Mouse (Mus musculus): ENCODE data around the gene Phip. TPM values are rescaled to one million over a fixed set of nuclear protein-coding genes. Genes with fewer than 3 reads are reported as not detected.

Phip gene
- polyA plus RNA-seq, 1 experiment = 8.2 TPM

DNA sequence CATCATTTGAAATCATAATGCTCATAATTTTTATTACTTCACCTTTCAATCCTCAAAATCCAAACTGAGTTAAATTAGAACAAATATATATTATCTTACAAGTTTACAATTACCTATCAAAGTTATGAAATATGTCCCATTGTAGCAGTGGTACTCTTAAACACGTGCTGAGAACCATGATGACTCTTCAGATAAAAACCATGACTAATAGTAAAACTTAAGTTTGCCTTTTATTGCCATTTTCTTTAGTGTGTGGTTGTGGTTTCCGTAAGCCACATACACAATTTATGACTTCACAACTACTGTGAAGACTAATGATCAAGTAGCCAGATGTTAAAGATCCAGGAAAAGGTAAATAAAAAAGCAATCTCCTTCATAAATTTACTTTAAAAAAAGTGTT is 14.0 kb downstream of the Phip start:
- no peak overlapping the region for H3K27ac ChIP-seq (replicated peaks; ENCODE audit: low read depth, low read length)
- H3K4me1 ChIP-seq (ENCODE audit: control insufficient read depth, insufficient read depth, insufficient read length, low read length) = no peaks in the 10 kb centered on the region
- H3K4me3 ChIP-seq (ENCODE audit: insufficient read depth, low read depth, low read length) = no peak overlapping the region

DNA sequence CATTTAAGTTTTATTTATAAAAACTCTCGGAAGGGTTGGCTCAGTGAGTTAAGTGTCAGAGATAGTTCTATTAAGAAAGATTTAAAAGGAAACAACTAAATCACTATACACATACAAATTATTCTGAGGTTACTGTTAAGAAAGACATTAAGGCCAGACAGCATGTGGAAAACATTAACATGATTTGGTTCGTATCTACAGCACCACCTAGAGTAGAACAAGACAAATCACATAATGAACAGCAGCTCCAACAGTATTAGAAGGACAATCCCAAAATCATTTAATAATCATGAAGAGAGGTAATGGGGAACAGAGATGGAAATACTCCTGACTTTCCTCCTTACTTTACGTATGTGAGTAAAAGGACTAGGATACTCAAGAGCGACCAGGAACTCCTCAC is 20.0 kb downstream of the Phip start:
- Histone ChIP-seq H3K4me1 (ENCODE audit: control insufficient read depth, insufficient read depth, insufficient read length, low read length) (no peaks in the 10 kb centered on the region), H3K27ac (replicated peaks; ENCODE audit: low read depth, low read length) (no peak overlapping the region), H3K4me3 (ENCODE audit: insufficient read depth, low read depth, low read length) (no peak overlapping the region)

DNA sequence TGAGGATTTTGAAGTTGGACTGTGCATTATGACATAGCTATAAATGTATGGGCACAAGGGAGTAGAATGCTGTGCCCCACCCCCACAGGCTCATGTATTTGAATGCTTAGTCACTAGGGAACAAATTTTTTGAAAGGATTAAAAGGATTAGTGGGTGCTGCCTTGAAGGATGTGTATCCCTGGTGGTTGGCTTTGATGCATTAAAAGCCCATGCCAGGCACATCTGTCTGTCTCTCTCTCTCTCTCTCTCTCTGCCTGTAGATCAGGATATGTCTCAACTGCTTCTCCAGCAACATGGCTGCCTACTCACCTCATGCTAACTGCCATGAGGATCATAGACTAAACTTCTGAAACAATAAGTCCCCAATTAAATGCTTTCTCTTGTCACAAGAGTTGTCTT is 23.0 kb downstream of the Phip start:
- no peak overlapping the region for H3K27ac ChIP-seq (replicated peaks; ENCODE audit: low read depth, low read length)
- no peak overlapping the region for H3K4me3 ChIP-seq (ENCODE audit: insufficient read depth, low read depth, low read length)
- no peaks in the 10 kb centered on the region for H3K4me1 ChIP-seq (ENCODE audit: control insufficient read depth, insufficient read depth, insufficient read length, low read length)

DNA sequence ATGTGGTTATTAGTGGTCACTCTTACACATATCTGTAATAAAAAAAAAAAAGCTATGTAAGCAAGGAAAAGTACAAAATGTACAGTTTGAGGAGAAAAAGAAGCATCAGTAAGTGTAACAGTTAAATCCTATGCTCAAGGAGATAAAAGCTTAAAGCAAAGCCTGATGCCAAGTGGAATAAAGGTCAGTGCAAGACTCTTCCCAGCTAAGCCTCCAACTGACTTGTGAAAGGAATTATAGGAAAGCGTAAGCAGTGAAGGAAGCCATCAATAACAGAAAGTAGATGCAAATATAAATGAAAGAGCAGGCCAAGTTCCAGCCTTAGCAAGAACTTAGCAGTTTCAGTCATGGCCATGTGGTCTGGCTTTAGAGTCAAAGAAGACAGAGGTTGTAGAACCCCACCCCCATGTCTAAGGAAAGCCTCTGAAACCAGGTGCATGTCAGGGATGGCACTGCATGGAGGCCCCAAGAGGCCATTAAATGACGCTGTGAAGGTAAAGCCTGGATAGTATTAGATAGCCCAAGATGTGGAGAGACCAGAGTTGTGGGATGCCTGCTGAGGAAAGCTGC is 23.8 kb downstream of the Phip start:
- Histone ChIP-seq H3K4me3 (ENCODE audit: insufficient read depth, low read depth, low read length) (no peak overlapping the region), H3K4me1 (ENCODE audit: control insufficient read depth, insufficient read depth, insufficient read length, low read length) (no peaks in the 10 kb centered on the region), H3K27ac (replicated peaks; ENCODE audit: low read depth, low read length) (no peak overlapping the region)

DNA sequence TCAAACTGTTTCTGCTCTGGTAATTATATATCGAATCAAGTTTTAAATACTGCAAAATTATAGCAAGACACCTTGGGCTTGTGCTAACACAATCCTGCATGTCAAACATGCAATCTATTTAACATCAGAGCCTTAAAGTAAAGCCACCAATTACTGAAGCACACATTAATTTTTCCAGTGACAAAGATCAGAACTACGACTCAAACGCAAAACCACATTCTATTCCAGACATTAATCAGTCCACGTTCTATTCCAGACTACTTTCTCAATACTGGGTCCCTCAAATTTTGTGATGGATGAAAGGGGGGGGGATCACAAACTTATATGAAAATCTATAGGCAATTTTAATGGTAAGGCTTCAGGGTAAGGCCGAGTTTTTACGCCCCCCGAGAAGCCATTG is 68.1 kb downstream of the Phip start:
- no peak overlapping the region for H3K4me3 ChIP-seq (ENCODE audit: insufficient read depth, low read depth, low read length)
- no peaks in the 10 kb centered on the region for H3K4me1 ChIP-seq (ENCODE audit: control insufficient read depth, insufficient read depth, insufficient read length, low read length)
- H3K27ac ChIP-seq (replicated peaks; ENCODE audit: low read depth, low read length) = no peak overlapping the region

DNA sequence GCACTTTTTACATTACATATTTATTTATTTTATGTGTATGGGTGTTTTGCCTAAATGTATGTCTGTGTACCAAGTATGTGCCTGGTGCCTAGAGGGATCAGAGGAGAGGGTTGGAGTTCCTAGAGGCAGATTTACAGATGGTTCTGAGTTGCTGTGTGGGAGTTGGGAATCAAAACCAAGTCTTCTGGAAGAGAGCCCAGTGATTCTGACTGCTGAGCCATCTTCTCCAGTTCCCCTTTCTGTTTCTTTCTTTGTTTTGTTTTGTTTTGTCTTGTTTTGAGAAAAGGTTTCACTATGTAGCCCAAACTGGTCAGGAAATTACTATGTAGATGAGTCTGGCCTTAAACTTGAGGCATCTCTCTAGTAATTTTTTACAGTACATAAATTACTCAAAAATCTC is 86.7 kb downstream of the Phip start:
- H3K4me3 ChIP-seq (ENCODE audit: insufficient read depth, low read depth, low read length) = no peak overlapping the region
- H3K4me1 ChIP-seq (ENCODE audit: control insufficient read depth, insufficient read depth, insufficient read length, low read length) = no peaks in the 10 kb centered on the region
- no peak overlapping the region for H3K27ac ChIP-seq (replicated peaks; ENCODE audit: low read depth, low read length)

DNA sequence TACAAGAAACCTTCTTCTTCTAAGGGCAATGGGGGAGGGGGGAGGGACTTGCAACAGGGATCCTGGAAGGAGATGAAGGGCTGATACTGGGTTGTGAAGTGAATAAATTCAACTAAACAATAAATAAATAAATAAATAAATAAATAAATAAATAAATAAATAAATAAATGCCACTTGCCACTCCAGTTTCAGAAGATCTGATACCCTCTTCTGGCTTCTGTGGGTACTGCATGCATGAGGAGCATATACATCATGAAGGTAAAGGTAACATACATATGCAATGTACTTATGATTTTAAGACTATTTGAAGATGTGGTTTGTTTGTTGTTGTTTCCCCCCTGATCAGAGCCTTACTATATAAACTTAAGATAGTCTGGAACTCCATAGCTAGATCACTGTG is 91.1 kb downstream of the Phip start:
- Histone ChIP-seq H3K4me1 (ENCODE audit: control insufficient read depth, insufficient read depth, insufficient read length, low read length) (no peaks in the 10 kb centered on the region), H3K4me3 (ENCODE audit: insufficient read depth, low read depth, low read length) (no peak overlapping the region), H3K27ac (replicated peaks; ENCODE audit: low read depth, low read length) (no peak overlapping the region)

DNA sequence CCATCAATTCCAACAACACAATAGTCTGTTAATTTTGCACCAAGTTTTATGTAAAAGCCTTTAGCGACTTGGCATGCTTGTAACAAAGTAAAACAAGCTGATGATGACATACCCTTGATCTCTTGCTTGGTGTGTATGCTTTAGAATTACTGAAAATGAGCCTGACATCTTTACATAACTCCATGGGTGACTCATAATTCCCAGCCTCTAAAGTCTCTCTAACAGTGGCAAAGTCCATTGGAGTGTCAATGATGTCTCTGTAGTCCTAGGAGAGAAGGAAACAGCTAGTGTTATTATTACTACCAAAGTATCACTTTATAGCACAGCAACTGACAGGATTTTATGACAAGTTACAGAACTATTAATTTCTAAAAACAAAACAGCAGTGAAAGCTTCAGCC is 98.2 kb downstream of the Phip start:
- Histone ChIP-seq H3K27ac (replicated peaks; ENCODE audit: low read depth, low read length) (no peak overlapping the region), H3K4me3 (ENCODE audit: insufficient read depth, low read depth, low read length) (no peak overlapping the region), H3K4me1 (ENCODE audit: control insufficient read depth, insufficient read depth, insufficient read length, low read length) (no peaks in the 10 kb centered on the region)

DNA sequence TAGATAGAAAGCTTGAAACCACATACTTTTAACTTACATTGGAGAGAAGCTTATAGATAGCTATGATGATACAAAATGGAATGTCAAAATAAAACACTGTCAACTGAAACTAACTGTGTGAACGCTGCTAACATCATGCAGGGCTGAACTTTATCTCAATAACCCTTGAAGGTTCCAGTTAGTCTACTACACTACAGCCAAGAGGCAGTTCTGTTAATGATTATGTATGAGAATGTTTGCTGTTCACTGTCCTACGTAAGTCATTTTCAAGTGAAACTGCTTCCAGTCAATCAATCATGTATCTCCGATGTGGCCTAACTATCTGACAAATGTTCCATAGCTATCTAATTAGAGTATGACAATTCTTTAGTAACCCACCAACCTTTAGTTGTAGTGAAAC is 107.6 kb downstream of the Phip start:
- Histone ChIP-seq H3K4me3 (ENCODE audit: insufficient read depth, low read depth, low read length) (no peak overlapping the region), H3K4me1 (ENCODE audit: control insufficient read depth, insufficient read depth, insufficient read length, low read length) (no peaks in the 10 kb centered on the region), H3K27ac (replicated peaks; ENCODE audit: low read depth, low read length) (no peak overlapping the region)

DNA sequence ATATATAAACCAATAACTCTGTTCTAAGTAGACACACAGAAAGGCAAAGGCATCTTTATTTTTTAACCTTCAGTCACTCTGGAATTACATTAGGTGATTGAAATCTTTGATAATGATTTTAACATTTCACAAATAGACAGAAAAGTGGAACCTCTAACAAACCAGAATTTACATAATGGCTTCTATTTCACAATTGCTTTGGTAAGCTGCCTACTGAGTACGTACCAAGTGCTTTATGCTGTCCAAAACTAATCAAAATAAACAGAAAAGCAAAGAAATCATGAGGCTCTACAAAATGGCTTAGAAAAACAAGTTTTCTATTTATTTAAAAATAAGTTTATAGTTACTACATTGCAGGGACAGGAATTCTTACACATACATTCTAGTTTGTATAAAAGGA is 109.2 kb downstream of the Phip start:
- no peak overlapping the region for H3K27ac ChIP-seq (replicated peaks; ENCODE audit: low read depth, low read length)
- H3K4me1 ChIP-seq (ENCODE audit: control insufficient read depth, insufficient read depth, insufficient read length, low read length) = no peaks in the 10 kb centered on the region
- H3K4me3 ChIP-seq (ENCODE audit: insufficient read depth, low read depth, low read length) = no peak overlapping the region

DNA sequence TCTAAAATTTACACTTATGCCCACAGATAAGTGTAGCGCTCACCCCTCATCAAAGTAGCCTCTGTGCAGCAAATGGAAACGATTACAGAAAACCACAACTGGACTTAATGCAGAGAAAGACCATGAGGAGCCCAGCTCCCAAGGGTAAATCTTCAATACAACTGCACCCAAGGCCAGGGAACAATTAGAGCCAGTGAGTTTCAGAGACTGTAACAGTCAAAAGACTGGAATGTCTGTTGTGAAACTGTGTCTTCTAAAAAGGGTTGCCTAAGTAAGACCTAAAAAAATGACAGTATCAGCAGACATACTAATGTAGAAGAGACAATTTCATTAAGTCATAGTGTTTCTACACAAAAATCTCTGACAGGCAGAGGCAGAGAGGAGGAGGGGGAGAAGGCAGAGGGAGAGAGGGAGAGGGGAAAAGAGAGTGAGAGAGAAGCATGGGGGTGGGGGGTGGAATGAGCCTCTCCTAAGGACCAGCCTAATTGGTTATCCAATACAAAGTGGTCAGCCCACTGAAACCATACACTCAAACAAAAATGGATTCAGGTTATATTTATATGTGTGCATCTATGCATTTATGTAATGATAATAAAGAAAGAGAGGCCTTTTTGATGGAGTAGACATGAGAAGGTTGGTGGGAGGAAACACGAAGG is 113.4 kb downstream of the Phip start:
- H3K4me3 ChIP-seq (ENCODE audit: insufficient read depth, low read depth, low read length) = no peak overlapping the region
- no peak overlapping the region for H3K27ac ChIP-seq (replicated peaks; ENCODE audit: low read depth, low read length)
- no peaks in the 10 kb centered on the region for H3K4me1 ChIP-seq (ENCODE audit: control insufficient read depth, insufficient read depth, insufficient read length, low read length)

DNA sequence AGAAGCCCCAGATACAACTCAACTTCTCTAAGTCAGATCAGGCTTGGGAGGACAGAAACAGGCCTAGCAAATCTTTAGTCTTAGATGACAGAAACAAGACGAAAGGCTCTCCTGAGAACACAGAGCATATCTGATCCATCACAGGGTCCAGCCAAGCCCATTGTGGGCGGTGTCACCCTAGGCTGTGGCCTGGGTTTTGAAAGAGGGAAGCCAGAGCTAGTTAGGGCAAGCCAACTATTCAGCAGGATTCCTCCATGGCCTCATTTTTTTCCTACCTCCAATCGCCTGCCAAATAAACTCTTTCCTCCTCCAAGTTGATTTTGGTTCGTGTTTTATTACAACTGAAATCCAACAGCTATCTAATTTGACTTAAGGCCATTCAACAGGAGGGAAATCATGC is 114.0 kb downstream of the Phip start:
- Histone ChIP-seq H3K4me1 (ENCODE audit: control insufficient read depth, insufficient read depth, insufficient read length, low read length) (no peaks in the 10 kb centered on the region), H3K27ac (replicated peaks; ENCODE audit: low read depth, low read length) (no peak overlapping the region), H3K4me3 (ENCODE audit: insufficient read depth, low read depth, low read length) (no peak overlapping the region)

DNA sequence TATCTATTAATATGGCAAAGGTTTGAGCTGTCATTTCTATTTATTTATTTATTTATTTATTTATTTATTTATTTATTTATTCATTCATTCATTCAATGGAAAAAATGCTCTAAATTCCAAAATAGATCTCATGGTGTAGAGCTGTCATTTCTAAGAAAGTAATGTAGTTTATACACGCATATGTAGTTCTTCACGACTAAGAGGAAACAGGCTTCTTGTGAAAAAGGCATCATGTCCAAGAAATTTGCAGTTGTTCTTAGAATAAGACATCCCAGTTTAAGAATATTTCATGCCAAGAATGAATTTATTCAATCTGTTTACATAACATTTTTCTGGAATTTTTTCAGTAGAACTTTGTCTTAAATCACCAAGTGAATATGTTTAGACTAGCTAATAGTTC is 114.5 kb downstream of the Phip start:
- no peak overlapping the region for H3K4me3 ChIP-seq (ENCODE audit: insufficient read depth, low read depth, low read length)
- H3K4me1 ChIP-seq (ENCODE audit: control insufficient read depth, insufficient read depth, insufficient read length, low read length) = no peaks in the 10 kb centered on the region
- H3K27ac ChIP-seq (replicated peaks; ENCODE audit: low read depth, low read length) = no peak overlapping the region

DNA sequence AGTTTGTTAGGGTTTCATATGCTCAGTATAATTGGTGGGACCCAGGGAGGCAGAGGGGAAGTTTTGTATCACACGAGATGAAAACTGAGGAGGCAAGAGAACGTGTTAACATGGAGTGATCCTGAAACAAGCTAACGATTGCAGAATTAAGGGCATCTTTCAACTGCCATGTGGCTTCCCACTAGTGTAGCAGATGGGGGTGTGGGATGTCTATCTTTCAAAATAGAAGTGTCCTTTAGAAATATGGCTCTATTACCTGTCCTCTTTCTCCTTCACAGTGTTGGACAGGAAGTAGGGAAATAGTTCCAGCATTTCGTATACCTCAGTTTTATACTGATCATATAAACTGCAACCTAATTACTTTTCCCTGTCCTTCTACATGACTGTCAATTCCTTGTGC is 119.1 kb downstream of the Phip start:
- Histone ChIP-seq H3K4me3 (ENCODE audit: insufficient read depth, low read depth, low read length) (no peak overlapping the region), H3K27ac (replicated peaks; ENCODE audit: low read depth, low read length) (no peak overlapping the region), H3K4me1 (ENCODE audit: control insufficient read depth, insufficient read depth, insufficient read length, low read length) (no peaks in the 10 kb centered on the region)

DNA sequence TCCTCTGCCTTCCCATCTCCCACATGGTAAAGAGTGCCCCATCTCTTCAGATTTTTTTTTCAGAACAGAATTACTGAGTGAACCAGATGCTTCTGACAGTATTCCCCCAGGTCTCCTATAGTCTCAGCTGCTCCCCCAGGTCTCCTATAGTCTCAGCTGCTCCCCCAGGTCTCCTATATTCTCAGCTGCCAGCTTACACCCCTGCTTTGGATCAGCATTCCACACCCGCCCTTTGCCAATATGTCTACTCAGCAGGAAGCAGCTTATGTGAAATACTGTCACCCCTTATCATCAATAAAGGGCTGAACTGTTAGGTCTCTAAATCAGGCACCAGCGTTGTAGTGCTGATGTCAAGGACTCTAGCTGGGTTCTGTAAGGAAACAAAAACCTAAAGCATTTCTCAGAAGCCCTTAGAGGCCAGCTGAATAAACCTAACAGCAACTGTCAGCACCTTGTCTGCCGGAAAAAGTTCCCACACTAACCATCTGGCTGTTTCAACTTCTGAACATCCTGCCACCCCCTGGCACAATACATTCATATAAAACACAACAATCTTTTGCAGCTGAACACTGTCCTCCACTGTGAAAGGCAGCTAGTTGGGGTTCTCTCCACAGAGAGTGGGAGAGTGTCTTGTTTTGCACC is 120.2 kb downstream of the Phip start:
- Histone ChIP-seq H3K27ac (replicated peaks; ENCODE audit: low read depth, low read length) (no peak overlapping the region), H3K4me1 (ENCODE audit: control insufficient read depth, insufficient read depth, insufficient read length, low read length) (no peaks in the 10 kb centered on the region), H3K4me3 (ENCODE audit: insufficient read depth, low read depth, low read length) (no peak overlapping the region)

DNA sequence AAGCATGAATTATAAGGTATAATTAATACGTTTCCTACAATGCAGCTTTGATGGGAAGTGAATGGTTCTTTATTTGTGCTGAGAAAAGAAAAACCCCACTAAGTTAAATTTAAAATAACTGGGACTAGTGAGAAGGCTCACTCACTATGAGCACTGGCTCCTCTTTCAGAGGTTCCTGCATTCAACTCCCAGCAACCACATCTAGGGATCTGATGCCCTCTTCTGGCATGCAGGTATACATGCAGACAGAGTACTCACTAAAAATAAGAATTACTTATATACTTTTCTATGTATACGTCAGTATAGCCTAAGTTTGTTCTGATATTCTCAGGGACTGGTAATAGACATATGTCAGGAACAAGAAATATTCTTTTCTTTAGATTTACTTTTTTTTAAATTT is 121.3 kb downstream of the Phip start:
- Histone ChIP-seq H3K4me1 (ENCODE audit: control insufficient read depth, insufficient read depth, insufficient read length, low read length) (no peaks in the 10 kb centered on the region), H3K27ac (replicated peaks; ENCODE audit: low read depth, low read length) (no peak overlapping the region), H3K4me3 (ENCODE audit: insufficient read depth, low read depth, low read length) (no peak overlapping the region)
